Mouse (Mus musculus) hindbrain, embryonic 10.5 days (tissue): Measurements from ENCODE around the gene 6030445D17Rik. TPM values are rescaled to one million over a fixed set of nuclear protein-coding genes. Genes with fewer than 3 reads are reported as not detected.

ENCODE experiments used
- DNase-seq: peaks from one replicate; pipeline ENCODE4 v3.0.0-alpha.2; 2017; ENCODE audit warnings: low spot score
- H3K27ac ChIP-seq: fragments of 300-500 bp; sonication (generic); 2 replicates; pipeline ENCODE4 v1.5.1; 2016; ENCODE audit warnings: mild to moderate bottlenecking, moderate library complexity
- H3K27me3 ChIP-seq: fragments of 300-500 bp; sonication (generic); 2 replicates; pipeline ENCODE4 v1.6.1; 2016; ENCODE audit warnings: mild to moderate bottlenecking; ENCODE audit not compliant: poor library complexity, insufficient read depth, severe bottlenecking
- H3K36me3 ChIP-seq: fragments of 300-500 bp; sonication (generic); 2 replicates; pipeline ENCODE4 v1.6.1; 2016; ENCODE audit warnings: mild to moderate bottlenecking, moderate library complexity
- H3K4me1 ChIP-seq: fragments of 300-500 bp; sonication (generic); replicated peaks from 2 replicates; pipeline ENCODE4 v1.6.1; 2016; ENCODE audit warnings: mild to moderate bottlenecking
- H3K4me3 ChIP-seq: fragments of 300-500 bp; sonication (generic); 2 replicates; pipeline ENCODE4 v1.5.1; 2016; ENCODE audit warnings: mild to moderate bottlenecking, moderate library complexity
- H3K9me3 ChIP-seq: fragments of 300-500 bp; sonication (generic); 2 replicates; pipeline ENCODE4 v1.6.1; 2016; ENCODE audit warnings: mild to moderate bottlenecking, moderate library complexity
- WGBS: fragments of 180-500 bp; shearing (Covaris S2); methylation state at CpG from one replicate; pipeline ENCODE4 v1.1.7; 2016; 5-methylcytosine and 5-hydroxymethylcytosine counted together
- polyA plus RNA-seq: library from polyadenylated mRNA; unstranded; fragments of >200 nt; fragmentation: Nextera tagmentation; extraction: Ambion mirVana; gene quantifications from 2 replicates; pipeline ENCODE4 v1.2.1, GENCODE M21; 2016

Gene 6030445D17Rik
- polyA plus RNA-seq, 1 experiment from 2014 or later = 0.17 TPM

DNA sequence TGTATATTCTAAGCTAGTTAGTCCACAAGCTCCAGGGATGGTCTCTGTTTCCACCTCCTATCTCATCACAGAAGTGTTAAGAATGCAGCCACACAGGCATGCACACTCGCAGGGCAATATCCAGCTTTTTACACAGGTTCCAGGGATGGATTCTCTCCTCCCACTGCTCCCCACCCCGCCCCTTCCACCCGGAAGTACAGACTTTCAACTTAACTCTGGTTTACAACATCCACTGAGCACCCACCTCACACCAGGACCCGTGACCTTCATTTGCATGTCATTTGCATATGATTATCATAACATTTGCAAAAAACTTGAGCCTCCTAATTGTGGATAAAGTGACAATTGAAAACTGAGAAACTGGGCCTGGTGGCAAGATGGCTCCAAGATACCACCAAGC lies 17.5 kb upstream of the 6030445D17Rik start:
- DNase-seq = no peak
- no peaks in the 10 kb centered on the region for H3K9me3 ChIP-seq
- no peak overlapping the region for H3K27ac ChIP-seq
- H3K27me3 ChIP-seq = no peaks in the 10 kb centered on the region
- no peaks in the 10 kb centered on the region; the same call in 1 of the 2 replicates for H3K4me1 ChIP-seq
- 78% methylated on average over 4 of the region's 4 CpGs for WGBS
- H3K36me3 ChIP-seq = no peaks in the 10 kb centered on the region
- H3K4me3 ChIP-seq = no peak overlapping the region

DNA sequence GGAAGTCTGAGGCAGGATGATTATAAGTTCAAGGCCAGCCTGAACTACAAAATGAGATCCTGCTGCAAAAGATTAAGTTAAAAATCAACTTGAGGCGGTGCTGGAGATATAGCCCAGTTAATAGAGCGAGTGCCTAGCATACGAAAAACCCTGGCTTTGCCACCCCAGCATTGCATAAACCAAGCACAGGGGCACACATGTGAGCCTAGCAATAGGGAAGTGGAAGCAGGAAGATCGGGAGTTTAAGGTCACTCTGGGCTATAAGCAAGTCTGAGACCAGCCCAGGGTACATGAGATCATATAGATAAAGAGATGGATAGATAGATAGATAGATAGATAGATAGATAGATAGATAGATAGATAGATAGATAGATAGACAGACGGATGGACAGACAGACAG lies 12.3 kb upstream of the 6030445D17Rik start:
- Histone ChIP-seq H3K27ac (no peak overlapping the region), H3K4me3 (no peak overlapping the region), H3K9me3 (no peaks in the 10 kb centered on the region), H3K36me3 (no peaks in the 10 kb centered on the region), H3K4me1 (peaks cover 10% of the 10 kb centered on the region), H3K27me3 (no peaks in the 10 kb centered on the region)
- no peak for DNase-seq
- WGBS = 89% methylated on average over 5 of the region's 5 CpGs

DNA sequence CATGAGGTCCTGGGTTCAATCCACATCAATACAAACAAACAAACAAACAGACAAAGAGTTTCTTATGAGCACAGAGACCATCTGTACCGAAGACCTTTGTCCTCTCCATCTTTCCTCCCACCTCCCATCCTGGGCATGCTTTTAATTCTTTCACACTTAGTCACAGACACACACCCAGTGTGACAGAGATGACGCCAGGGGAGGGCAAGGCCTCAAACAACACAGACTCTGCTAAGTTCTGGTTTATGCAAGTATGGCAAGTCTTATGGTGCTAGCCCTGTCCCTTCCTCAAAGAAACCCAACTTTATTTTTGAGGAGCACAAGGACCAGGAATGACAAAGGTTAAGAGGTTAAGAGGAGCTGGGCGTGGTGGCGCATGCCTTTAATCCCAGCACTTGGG lies 11.8 kb upstream of the 6030445D17Rik start:
- Histone ChIP-seq H3K27ac (no peak overlapping the region), H3K9me3 (no peaks in the 10 kb centered on the region), H3K36me3 (no peaks in the 10 kb centered on the region), H3K27me3 (no peaks in the 10 kb centered on the region), H3K4me1 (peaks cover 14% of the 10 kb centered on the region), H3K4me3 (no peak overlapping the region)
- WGBS = 85% methylated on average over 4 of the region's 4 CpGs
- no peak for DNase-seq

DNA sequence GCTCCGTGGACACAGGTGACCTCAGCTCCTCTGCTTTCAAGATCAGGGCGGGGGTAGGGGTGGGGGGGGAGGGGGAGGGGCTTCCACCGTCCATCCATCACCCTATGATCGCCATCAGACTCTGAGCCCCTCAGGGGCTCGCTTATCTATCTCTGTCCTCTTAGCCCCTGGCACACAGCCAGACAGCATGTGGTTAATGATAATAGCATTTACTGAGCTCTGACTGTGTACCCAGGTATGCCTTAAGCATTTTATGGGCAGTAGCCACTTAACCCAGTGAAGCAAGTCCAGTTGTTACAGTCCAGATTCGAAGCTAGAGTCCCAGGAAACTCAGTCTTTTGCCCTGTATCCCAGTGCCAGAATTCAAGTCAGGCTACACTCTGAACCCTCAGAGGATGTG lies 10.5 kb upstream of the 6030445D17Rik start:
- 26% methylated on average over 6 of the region's 6 CpGs for WGBS
- Histone ChIP-seq H3K4me3 (no peak overlapping the region), H3K9me3 (no peaks in the 10 kb centered on the region), H3K27me3 (no peaks in the 10 kb centered on the region), H3K4me1 (peaks cover 15% of the 10 kb centered on the region), H3K36me3 (no peaks in the 10 kb centered on the region), H3K27ac (no peak overlapping the region; the same call in 1 of the 2 replicates)
- DNase-seq = no peak

DNA sequence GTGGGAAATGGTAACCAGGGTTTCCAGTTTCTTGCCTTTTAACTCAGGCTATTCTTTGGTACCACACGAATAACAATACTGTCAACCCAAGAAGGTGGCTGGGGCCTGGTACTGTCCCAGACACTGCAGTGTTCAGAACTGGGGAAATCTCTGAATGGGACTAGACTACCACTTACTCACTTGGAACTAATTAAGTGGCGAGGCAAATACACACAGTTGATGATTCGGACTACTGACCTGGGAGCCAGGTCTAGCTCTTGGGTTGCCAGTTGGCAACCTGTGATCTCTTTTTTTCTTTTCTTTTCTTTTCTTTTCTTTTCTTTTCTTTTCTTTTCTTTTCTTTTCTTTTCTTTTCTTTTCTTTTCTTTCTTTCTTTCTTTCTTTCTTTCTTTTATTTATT lies 9.8 kb upstream of the 6030445D17Rik start:
- no peaks in the 10 kb centered on the region for H3K36me3 ChIP-seq
- 72% methylated on average over 3 of the region's 3 CpGs for WGBS
- no peak overlapping the region for H3K4me3 ChIP-seq
- DNase-seq = no peak
- no peak overlapping the region for H3K27ac ChIP-seq
- H3K4me1 ChIP-seq = peaks cover 15% of the 10 kb centered on the region
- H3K27me3 ChIP-seq = no peaks in the 10 kb centered on the region
- H3K9me3 ChIP-seq = no peaks in the 10 kb centered on the region

DNA sequence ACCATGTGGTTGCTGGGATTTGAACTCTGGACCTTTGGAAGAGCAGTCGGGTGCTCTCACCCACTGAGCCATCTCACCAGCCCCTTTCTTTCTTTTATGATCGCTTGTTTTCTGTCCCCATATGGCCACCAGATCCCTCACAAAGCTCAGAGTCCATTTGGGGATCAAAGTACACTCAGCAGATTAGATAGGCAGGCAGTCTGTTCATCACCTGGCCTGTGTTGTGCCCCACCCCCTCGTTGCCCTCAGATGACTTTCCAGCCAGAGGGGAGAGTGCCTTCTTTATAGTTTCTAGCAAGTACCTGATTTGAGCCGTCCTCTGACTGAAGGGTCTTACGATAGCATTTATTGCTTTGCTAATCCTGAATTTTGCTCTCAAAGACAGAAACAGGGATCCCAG lies 9.3 kb upstream of the 6030445D17Rik start:
- WGBS = 74% methylated on average over 5 of the region's 5 CpGs

DNA sequence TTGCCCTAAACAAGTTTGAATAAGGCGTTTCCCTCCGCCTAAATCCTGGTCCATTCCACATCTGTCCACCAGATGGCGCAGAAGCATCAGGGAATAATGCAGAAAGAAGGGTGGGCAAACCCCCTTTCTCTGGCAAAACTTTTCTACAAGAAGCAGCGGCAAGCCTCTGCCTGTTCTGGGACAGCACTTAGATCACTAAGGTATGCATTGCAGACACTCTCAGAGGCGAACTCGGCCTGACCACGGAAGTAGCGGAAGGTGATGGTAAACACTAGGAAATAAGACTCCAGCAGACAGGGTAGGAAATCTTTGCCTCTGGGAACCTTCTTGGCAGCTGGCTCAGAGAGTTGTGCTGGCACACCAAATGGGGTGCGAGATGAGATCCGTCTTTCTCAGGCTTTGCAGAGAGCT lies 7.2 kb upstream of the 6030445D17Rik start:
- H3K27me3 ChIP-seq = peaks cover 2% of the 10 kb centered on the region; the same call in 1 of the 2 replicates
- no peaks in the 10 kb centered on the region for H3K36me3 ChIP-seq
- H3K27ac ChIP-seq = 0 out of 2 replicates have a peak overlapping the region, but pooled peaks have one; percentile 23
- peak overlapping the region; percentile 23; the same call in 1 of the 2 replicates for H3K4me3 ChIP-seq
- 14% methylated on average over 10 of the region's 10 CpGs for WGBS
- H3K4me1 ChIP-seq = peaks cover 15% of the 10 kb centered on the region
- peak; percentile 86 for DNase-seq
- H3K9me3 ChIP-seq = no peaks in the 10 kb centered on the region

More for the DNA sequence above, 9.3 kb upstream of the 6030445D17Rik start:
- Histone ChIP-seq H3K4me1 (peaks cover 15% of the 10 kb centered on the region), H3K9me3 (no peaks in the 10 kb centered on the region), H3K27ac (no peak overlapping the region), H3K36me3 (no peaks in the 10 kb centered on the region), H3K4me3 (no peak overlapping the region), H3K27me3 (no peaks in the 10 kb centered on the region)
- no peak for DNase-seq

DNA sequence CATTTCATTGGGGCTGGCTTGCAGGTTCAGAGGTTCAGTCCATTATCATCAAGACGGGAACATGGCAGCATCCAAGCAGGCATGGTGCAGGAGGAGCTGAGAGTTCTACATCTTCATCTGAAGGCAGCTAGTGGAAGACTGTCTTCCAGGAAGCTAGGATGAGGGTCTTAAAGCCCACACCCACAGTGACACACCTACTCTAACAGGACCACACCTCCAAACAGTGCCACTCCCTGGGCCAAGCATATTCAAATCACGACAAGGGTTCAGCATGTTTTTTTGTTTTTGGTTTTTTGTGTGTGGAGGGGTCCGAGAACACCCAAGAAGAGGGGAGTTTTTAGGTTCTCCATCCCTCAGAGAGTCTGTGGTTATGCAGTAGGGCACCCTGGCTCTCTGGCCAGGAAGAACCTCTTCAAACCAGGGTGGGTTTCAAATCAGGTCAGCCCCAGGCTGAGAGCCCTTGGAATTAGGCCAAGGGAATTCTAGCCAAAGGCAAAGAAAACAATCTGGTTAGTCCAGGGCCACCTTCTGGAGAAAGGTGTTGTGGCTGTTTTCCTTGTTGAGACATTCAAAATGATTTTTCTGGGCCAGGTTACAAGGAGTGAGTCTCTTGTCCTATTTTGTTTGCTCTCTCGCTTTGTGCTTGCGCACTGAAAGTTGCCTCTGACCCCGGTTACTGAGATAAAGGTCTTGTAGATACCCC lies 5.4 kb upstream of the 6030445D17Rik start:
- Histone ChIP-seq H3K27me3 (peaks cover 18% of the 10 kb centered on the region), H3K4me3 (no peak overlapping the region), H3K27ac (no peak overlapping the region), H3K9me3 (no peaks in the 10 kb centered on the region), H3K36me3 (no peaks in the 10 kb centered on the region), H3K4me1 (peaks cover 17% of the 10 kb centered on the region)
- WGBS = 92% methylated on average over 6 of the region's 6 CpGs
- no peak for DNase-seq

DNA sequence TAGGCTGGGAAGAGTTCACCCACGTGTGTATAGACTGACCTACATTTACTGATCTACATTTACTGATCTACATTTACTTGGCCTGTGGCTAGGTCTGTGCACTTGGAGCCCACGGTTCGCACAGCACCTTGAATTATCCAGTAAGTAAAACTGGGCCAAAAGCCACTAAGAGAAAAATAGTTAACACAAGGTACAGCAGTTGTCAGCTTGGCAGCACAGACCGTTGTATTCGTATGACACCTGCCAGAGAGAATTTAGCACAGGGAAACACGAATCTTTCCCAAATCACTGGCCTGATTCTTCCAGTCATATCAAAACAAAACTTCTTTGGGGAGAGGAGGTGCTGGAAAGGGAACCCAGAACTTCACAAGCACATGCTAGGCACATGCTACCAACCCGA lies 3.8 kb upstream of the 6030445D17Rik start:
- 86% methylated on average over 7 of the region's 7 CpGs for WGBS

DNA sequence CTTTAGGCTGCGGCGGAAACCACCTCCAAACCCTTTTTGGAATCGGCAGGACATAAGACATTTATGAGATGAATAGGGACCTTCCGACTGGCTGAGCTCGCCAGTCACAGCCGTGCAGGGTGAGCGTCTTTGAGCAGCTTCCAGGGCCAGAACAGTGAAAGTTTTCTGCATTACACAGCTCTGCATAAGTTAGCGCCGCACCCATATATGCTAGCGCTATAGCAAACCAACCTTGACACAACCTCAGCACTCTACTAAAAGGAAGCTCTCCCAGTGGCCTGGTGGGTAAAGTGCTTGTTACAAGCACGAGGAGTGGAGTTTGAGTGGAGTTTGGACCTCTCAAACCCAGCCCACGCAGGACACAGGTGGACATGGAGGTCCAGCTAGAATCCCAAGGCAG lies 2.8 kb upstream of the 6030445D17Rik start:
- H3K27me3 ChIP-seq = peaks cover 43% of the 10 kb centered on the region
- H3K4me1 ChIP-seq = peaks cover 38% of the 10 kb centered on the region
- no peaks in the 10 kb centered on the region for H3K9me3 ChIP-seq
- no peak overlapping the region for H3K4me3 ChIP-seq
- H3K36me3 ChIP-seq = no peaks in the 10 kb centered on the region
- WGBS = 84% methylated on average over 12 of the region's 12 CpGs
- no peak for DNase-seq
- no peak overlapping the region for H3K27ac ChIP-seq

More for the DNA sequence above, 3.8 kb upstream of the 6030445D17Rik start:
- Histone ChIP-seq H3K27ac (no peak overlapping the region), H3K4me3 (no peak overlapping the region), H3K36me3 (no peaks in the 10 kb centered on the region), H3K27me3 (peaks cover 34% of the 10 kb centered on the region), H3K4me1 (peaks cover 29% of the 10 kb centered on the region), H3K9me3 (no peaks in the 10 kb centered on the region)
- DNase-seq = no peak

DNA sequence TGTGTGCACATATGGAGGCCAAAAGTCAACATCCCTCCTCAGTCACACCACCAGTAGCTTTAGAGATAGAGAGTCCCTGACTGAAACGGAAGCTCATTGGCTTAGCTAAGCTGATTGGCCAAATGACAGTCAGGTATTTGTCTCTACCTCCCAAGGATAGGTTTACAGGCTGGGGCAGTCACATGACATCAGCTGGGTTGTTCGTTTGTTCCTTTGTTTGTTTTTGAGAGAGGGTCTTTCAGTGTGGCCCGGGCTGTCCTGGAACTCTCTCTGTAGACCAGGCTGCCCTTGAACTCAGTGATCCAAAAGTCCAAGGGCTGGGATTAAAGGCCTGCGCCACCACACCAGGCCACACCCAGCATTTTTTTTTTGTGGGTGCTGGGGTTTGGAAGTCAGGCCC lies 844 bp upstream of the 6030445D17Rik start:
- WGBS = 25% methylated on average over 4 of the region's 4 CpGs
- Histone ChIP-seq H3K4me3 (no peak overlapping the region), H3K27ac (no peak overlapping the region), H3K9me3 (no peaks in the 10 kb centered on the region), H3K36me3 (no peaks in the 10 kb centered on the region), H3K27me3 (peaks cover 63% of the 10 kb centered on the region), H3K4me1 (peaks cover 39% of the 10 kb centered on the region)
- no peak for DNase-seq

DNA sequence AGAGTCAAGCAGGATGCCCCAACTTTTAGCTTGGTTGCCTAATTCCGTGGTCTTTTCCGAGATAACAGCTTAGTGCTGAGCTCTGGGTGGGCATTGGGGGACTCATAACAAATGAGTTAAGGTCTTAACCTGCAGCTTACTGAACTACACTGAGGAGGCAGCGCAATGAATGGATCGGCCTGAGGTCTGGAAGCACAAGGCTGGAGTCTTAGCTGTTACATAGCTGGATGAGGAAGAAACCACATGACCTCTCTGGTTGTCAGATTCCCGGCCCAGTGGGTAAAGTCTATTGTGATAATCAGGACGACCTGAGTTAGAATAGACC lies 327 bp upstream of the 6030445D17Rik start:
- H3K27me3 ChIP-seq = peaks cover 66% of the 10 kb centered on the region

DNA sequence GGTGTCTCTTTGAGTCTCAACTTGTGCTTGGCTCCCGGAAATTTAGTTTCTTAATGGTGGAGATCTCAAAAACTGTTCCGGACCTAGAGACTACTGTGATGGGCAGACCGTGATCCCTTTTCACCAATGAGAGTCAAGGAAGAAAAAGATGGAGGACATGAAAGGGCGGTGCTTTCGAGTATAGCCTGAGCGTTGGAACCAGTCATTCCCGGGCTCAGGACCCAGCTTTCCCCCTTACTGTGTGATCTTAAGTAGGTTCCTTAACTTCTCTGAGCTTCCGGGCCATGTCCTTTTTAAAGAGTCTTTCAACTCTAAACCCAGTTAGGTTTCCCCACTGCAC lies 759 bp downstream of the 6030445D17Rik start:
- Histone ChIP-seq H3K9me3 (no peaks in the 10 kb centered on the region), H3K4me3 (peak overlapping the region; percentile 80), H3K27me3 (peaks cover 66% of the 10 kb centered on the region), H3K4me1 (peaks cover 39% of the 10 kb centered on the region), H3K27ac (peak overlapping the region; percentile 89), H3K36me3 (no peaks in the 10 kb centered on the region)
- under 1% methylated on average over 8 of the region's 8 CpGs for WGBS
- DNase-seq = no peak

More for the DNA sequence above, 327 bp upstream of the 6030445D17Rik start:
- H3K27ac ChIP-seq = peak overlapping the region; percentile 89; the same call in 1 of the 2 replicates
- peaks cover 39% of the 10 kb centered on the region for H3K4me1 ChIP-seq
- WGBS = 8% methylated on average over 6 of the region's 6 CpGs
- H3K4me3 ChIP-seq = peak overlapping the region; percentile 80
- no peaks in the 10 kb centered on the region for H3K9me3 ChIP-seq
- no peaks in the 10 kb centered on the region for H3K36me3 ChIP-seq
- DNase-seq = no peak

DNA sequence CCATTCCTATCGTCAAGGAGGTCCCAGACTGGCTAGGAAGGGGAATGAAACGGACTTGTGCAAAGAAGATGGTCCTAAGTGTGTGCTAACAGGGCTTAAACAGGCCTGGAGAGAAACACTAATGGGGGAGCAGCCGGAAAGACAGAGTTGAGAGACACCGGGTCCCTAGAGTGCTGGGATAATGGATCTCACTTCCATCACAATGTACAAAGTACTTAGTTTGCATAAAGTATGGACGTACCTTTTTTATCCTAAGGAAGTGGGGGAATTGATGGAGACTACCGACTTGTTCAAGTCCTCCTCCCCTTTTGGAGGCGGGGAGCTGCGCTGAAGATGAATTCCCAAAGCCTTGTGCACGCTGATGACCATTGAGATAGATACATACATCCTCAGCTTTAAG lies 1.4 kb downstream of the 6030445D17Rik start:
- Histone ChIP-seq H3K9me3 (no peaks in the 10 kb centered on the region), H3K4me3 (peak overlapping the region; percentile 80), H3K27ac (peak overlapping the region; percentile 89; the same call in 1 of the 2 replicates), H3K27me3 (peaks cover 66% of the 10 kb centered on the region), H3K4me1 (peaks cover 40% of the 10 kb centered on the region), H3K36me3 (no peaks in the 10 kb centered on the region)
- DNase-seq = no peak
- WGBS = 12% methylated on average over 9 of the region's 9 CpGs
